Mouse (Mus musculus): Measurements from ENCODE around the gene Brf1. TPM values are rescaled to one million over a fixed set of nuclear protein-coding genes. Genes with fewer than 3 reads are reported as not detected.
A peak's percentile ranks its signal among the peaks of the same experiment; 100 is the strongest.

Brf1 gene
- polyA plus RNA-seq, 1 experiment, result 42.1 TPM

DNA sequence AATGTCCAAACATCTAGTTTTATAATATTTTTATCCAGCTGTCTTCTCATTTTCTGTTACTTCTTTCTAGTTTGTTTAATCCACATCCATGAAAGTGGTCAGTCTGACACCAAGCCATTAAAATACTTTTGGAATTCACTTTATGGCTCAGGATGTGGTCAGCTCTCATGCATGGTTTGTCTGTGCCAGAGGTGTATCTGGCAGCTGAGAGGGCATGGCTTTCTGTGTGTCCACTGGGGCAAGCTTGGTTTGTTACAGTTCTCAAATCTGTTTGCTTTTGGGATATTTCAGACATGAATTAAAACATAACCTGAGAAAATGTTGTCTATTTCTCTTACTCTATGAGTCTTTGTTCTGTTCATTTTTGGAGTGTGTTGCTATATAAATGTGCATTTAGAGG lies 21.0 kb upstream of the Brf1 start:
- Histone ChIP-seq H3K27ac (ENCODE audit: insufficient read depth, low read depth, low read length) (no peak overlapping the region), H3K4me3 (ENCODE audit: insufficient read depth, low read length) (no peak overlapping the region), H3K4me1 (ENCODE audit: control insufficient read depth, insufficient read depth, low read length) (peaks cover 42% of the 10 kb centered on the region)
- TF ChIP-seq POLR2A (IDR thresholded peaks at IDR 0.05; ENCODE audit: borderline replicate concordance, low read depth, low read length) (no peak), CTCF (IDR thresholded peaks at IDR 0.05; ENCODE audit: low read depth, low read length) (no peak)

DNA sequence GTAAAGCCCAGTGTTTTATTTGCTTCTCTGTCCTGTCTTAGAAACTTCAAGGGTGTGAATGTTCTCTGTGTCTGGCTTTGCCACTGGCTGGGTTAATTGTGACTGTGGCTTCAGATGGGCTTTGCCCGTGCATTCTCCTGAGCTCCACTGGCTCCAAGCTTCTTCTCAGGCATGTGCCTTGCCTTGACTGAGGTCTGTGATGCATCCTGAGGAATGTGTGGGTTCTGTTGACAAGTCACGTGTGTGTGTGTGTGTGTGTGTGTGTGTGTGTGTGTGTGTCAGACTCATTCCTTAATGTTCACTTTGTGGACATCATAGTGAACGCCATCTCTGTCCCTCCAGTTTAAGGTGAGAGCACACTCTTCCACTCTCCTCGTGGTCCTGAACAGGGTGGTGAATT lies 18.3 kb upstream of the Brf1 start:
- Histone ChIP-seq H3K4me1 (ENCODE audit: control insufficient read depth, insufficient read depth, low read length) (peaks cover 38% of the 10 kb centered on the region), H3K27ac (ENCODE audit: insufficient read depth, low read depth, low read length) (no peak overlapping the region), H3K4me3 (ENCODE audit: insufficient read depth, low read length) (no peak overlapping the region)
- no peak for TF ChIP-seq POLR2A (IDR thresholded peaks at IDR 0.05; ENCODE audit: borderline replicate concordance, low read depth, low read length)
- no peak for TF ChIP-seq CTCF (IDR thresholded peaks at IDR 0.05; ENCODE audit: low read depth, low read length)

DNA sequence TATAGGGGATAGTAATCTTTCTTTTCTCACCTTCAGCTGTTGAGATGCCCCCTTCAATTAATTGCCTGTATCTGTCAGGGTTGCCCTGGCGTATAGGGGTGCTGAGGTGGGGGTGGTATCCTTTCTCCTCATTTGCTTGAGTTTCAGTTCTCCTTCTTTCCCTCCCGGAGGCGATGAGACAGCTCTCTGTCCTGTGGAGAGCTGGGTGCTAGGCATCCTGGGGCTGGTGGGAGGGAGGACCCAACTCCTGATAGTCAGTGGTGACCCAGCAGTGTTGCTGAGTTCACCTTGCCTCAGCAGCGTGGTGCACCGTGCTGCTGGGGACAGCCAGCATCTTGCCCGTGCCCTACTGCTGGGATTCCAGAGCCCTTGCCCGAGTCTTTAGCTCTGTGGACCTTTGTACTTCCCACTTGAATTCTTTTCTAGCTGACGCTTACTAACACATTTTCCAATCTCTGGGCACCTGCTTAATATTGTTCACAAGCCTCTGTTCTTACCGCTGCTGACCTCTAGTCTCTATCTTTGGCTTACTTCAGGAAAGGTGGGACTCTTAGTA lies 17.0 kb upstream of the Brf1 start:
- H3K4me3 ChIP-seq (ENCODE audit: insufficient read depth, low read length), result 0 out of 2 replicates have a peak overlapping the region, but pooled peaks have one; percentile 1
- H3K4me1 ChIP-seq (ENCODE audit: control insufficient read depth, insufficient read depth, low read length), result peaks cover 40% of the 10 kb centered on the region
- no peak overlapping the region for H3K27ac ChIP-seq (ENCODE audit: insufficient read depth, low read depth, low read length)
- TF ChIP-seq POLR2A (IDR thresholded peaks at IDR 0.05; ENCODE audit: borderline replicate concordance, low read depth, low read length) (no peak), CTCF (IDR thresholded peaks at IDR 0.05; ENCODE audit: low read depth, low read length) (no peak)

DNA sequence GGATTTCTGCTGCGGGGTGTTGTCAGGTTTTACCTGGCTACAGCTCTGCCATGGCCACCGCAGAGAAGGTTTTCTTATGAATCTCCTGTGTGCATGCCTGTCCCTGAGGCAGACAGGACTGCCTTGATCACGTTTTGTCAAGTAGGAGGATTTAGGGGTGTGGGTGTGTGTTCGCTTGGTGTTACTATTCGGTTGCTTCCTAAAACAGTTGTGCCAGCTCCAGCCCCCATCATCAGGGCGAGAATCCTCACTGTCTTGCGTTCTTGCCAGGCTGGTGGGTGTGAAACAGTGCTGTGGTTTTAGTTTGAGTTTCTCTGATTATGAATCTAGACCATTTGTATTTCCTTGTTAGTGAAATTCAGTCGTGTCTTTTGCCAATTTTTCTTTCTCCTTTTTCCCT lies 16.5 kb upstream of the Brf1 start:
- Histone ChIP-seq H3K27ac (ENCODE audit: insufficient read depth, low read depth, low read length) (peak overlapping the region; percentile 3; the same call in 1 of the 2 replicates), H3K4me1 (ENCODE audit: control insufficient read depth, insufficient read depth, low read length) (peaks cover 44% of the 10 kb centered on the region), H3K4me3 (ENCODE audit: insufficient read depth, low read length) (no peak overlapping the region)
- TF ChIP-seq POLR2A (IDR thresholded peaks at IDR 0.05; ENCODE audit: borderline replicate concordance, low read depth, low read length), result no peak
- no peak for TF ChIP-seq CTCF (IDR thresholded peaks at IDR 0.05; ENCODE audit: low read depth, low read length)

DNA sequence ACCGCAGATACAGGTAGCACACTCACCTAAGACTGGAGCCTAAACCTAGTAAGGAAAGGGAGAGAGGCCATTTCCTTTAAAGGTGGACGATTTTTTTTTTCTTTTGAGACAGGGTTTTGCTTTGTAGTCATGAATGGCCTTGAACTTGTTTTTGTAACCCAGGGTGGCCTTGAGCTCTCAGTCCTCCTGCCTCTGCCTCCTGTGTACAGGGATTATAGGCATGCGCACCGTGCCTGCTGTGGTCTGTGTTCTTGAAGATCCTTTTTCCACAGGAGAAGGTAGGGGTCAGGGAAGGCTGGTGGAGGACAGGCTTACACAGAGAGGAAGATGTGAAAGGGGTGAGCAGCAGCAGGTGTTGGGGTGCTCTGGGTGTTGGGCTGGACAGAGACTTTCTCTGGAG lies 15.5 kb upstream of the Brf1 start:
- H3K4me1 ChIP-seq (ENCODE audit: control insufficient read depth, insufficient read depth, low read length), result peaks cover 52% of the 10 kb centered on the region
- no peak overlapping the region for H3K27ac ChIP-seq (ENCODE audit: insufficient read depth, low read depth, low read length)
- no peak overlapping the region for H3K4me3 ChIP-seq (ENCODE audit: insufficient read depth, low read length)
- TF ChIP-seq CTCF (IDR thresholded peaks at IDR 0.05; ENCODE audit: low read depth, low read length) (no peak), POLR2A (IDR thresholded peaks at IDR 0.05; ENCODE audit: borderline replicate concordance, low read depth, low read length) (no peak)

DNA sequence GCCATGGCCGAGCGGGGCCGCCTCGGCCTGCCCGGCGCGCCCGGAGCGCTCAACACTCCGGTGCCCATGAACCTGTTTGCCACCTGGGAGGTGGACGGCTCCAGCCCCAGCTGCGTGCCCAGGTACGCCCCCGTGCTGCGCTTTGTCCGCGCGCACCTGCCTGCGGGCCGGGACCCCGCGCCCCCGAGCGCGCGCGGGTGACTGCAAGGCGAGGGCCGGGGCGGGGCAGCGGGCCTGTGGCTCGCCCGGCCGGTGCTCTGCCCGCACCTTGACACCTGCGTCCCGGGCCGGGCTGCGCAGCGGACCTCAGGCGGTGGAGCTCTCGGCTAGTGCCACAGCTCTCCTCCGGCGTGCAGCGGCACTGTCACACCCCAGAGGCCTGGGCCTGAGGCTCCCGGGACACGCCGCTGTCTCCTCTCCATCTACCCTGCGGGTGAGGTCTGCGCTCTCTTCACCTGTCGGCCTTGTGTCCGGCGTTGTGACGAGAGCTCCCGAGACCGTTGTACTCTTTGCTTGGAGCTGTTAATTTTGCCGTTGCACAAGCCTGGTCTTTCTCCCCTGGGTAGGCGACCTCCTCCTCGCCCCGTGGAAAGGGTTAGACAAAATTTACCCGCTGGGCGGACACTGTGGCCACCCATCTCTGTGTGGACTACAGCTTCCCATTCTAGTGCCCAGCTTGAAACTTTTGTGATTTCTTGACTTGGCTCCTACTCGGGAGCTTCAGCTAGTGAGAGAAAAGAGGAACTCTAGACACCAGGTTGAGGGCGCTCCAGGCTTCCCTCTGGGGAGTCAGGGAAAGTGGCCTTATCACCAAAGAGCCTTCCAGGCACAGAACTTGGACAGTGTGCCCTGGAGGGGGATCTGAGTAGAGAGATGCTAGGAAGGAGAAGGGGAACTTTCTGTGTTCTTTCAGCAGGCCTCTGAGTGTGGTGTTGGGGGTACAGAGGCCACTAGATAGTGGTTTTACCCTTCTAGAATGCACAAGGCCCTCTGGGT lies 14.4 kb upstream of the Brf1 start:
- Histone ChIP-seq H3K27ac (ENCODE audit: insufficient read depth, low read depth, low read length) (peak overlapping the region; percentile 26), H3K4me1 (ENCODE audit: control insufficient read depth, insufficient read depth, low read length) (peaks cover 52% of the 10 kb centered on the region)

DNA sequence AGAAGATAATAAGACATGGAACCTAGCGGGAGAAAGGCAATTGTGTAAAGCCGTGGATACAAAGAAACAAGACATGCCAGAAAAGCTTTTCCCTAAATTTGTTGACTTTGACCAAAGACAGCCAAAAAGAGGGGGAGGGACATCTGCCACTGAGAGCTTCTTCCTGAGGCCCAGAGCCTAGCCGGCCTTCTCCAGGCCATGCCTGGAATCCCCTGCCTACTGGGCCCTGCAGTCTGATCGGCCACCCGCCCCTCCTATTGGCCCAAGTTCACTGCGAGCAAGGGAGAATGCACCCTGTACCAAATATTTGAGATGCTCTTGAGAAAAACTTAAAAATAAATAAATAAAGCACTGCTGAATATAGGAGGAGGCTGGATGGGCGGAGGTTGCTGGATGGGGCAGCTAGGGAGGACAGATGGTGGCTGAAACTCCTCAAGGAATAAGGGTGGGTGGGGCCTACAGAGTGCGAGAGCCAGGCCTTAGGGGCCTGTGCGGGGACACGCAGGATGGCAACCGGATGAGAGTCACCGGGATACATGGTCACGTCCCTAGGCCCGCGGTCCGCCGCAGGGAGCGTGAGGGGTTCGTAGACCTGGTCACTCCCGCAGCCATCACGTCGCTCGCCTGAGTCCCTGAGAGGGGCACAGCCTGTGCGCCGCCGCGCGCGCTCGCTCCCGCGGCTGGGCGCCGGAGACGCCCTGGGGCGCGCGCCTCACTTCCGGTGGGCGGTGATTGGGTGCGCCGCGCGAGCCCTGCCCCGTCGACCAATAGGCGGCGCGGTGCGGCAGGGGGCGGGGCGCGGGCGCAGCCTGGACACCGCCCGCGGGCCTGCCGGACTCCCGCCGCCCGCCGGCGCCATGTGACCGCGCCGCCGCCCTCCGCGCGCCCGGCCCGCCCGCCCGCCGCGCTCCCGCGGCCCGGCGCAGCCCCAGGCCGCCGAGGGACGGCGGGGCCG lies 13.4 kb upstream of the Brf1 start, which contains the start of gene Pacs2:
TSS of gene Pacs2 (plus strand) at position 905 of the 955 bp plus-strand sequence.
- peaks cover 52% of the 10 kb centered on the region for H3K4me1 ChIP-seq (ENCODE audit: control insufficient read depth, insufficient read depth, low read length)

More for the DNA sequence above, 14.4 kb upstream of the Brf1 start:
- H3K4me3 ChIP-seq (ENCODE audit: insufficient read depth, low read length), result peak overlapping the region; percentile 84
- TF ChIP-seq POLR2A (IDR thresholded peaks at IDR 0.05; ENCODE audit: borderline replicate concordance, low read depth, low read length) (no peak), CTCF (IDR thresholded peaks at IDR 0.05; ENCODE audit: low read depth, low read length) (no peak)

DNA sequence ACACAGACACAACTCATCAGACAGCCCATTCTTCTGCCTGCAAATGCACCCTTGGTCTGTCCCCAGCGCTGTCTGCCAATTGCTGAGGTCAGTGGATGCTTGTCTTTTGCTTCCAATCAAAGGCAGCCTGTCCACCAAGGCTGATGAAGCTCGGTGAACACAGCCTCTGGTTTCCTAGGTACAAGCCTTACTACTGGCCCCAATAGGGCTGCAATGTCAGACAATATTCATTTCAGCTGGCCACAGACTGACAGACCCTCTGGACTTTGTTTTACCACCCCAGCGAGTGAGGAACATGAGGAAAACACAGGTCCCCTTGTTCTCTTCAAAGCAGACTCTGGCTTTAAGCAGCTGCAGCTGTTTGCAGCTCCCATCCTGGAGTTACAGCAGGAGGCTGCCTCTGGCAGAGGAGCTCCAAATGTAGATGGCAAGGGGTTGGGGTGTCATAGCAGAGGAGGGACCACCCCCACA lies 12.6 kb upstream of the Brf1 start:
- Histone ChIP-seq H3K4me3 (ENCODE audit: insufficient read depth, low read length) (no peak overlapping the region), H3K27ac (ENCODE audit: insufficient read depth, low read depth, low read length) (no peak overlapping the region), H3K4me1 (ENCODE audit: control insufficient read depth, insufficient read depth, low read length) (peaks cover 46% of the 10 kb centered on the region)
- TF ChIP-seq POLR2A (IDR thresholded peaks at IDR 0.05; ENCODE audit: borderline replicate concordance, low read depth, low read length), result no peak
- no peak for TF ChIP-seq CTCF (IDR thresholded peaks at IDR 0.05; ENCODE audit: low read depth, low read length)

More for the DNA sequence above, 13.4 kb upstream of the Brf1 start, which contains the start of gene Pacs2:
- Histone ChIP-seq H3K27ac (ENCODE audit: insufficient read depth, low read depth, low read length) (peak within 1 kb of the TSS; percentile 26), H3K4me3 (ENCODE audit: insufficient read depth, low read length) (peak within 1 kb of the TSS; percentile 84)
- TF ChIP-seq POLR2A (IDR thresholded peaks at IDR 0.05; ENCODE audit: borderline replicate concordance, low read depth, low read length), result no peak
- TF ChIP-seq CTCF (IDR thresholded peaks at IDR 0.05; ENCODE audit: low read depth, low read length), result no peak

DNA sequence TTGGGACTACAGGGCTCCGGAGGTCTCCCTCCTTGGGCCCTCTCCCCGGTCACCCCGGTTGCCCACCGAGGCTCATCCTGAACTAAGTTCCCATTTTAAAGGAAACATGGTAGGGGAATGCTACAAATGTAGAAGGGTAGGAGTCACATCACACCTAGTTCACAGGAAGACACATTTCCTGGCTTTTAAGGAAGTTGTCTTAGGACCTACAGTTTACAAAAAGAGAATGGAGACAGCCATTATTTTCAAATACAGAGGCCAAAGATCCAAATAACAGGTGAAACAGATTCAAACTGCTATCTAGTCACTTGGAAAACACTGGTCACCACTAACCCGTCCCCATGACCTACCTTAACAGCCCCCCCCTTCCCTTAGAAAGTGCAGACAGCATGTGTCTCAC lies 11.9 kb upstream of the Brf1 start:
- peaks cover 41% of the 10 kb centered on the region for H3K4me1 ChIP-seq (ENCODE audit: control insufficient read depth, insufficient read depth, low read length)
- H3K27ac ChIP-seq (ENCODE audit: insufficient read depth, low read depth, low read length), result no peak overlapping the region
- no peak for TF ChIP-seq CTCF (IDR thresholded peaks at IDR 0.05; ENCODE audit: low read depth, low read length)
- H3K4me3 ChIP-seq (ENCODE audit: insufficient read depth, low read length), result no peak overlapping the region

Data from bone marrow macrophage, adult 2 months (primary cell).